Mouse (Mus musculus) megakaryocyte progenitor cell, adult 5-6 weeks (primary cell): Measurements from ENCODE around the gene Vmn1r63. TPM values are rescaled to one million over a fixed set of nuclear protein-coding genes. Genes with fewer than 3 reads are reported as not detected.
"Not testable (repeated sequence)": the region's sequence is repeated elsewhere in the genome, so short reads cannot be mapped to it uniquely, and the experiment has no call there.

ENCODE experiments used
- ATAC-seq: replicated peaks from 2 replicates; pipeline ENCODE4 v1.8.0; 2016; ENCODE audit warnings: mild to moderate bottlenecking, moderate TSS enrichment, inconsistent platforms; ENCODE audit not compliant: poor library complexity
- total RNA-seq, 2 experiments: library from RNA; stranded (forward) in 1 of 2; stranded (reverse) in 1 of 2; fragments of 157-497, 149-512 nt in 1 of 2; fragments of 200-1000 nt in 1 of 2; gene quantifications; 2 replicates each; pipeline versions ENCODE4 v1.2.3 to v1.2.4; 2015 to 2017

Vmn1r63 gene
- not detected in 2 replicates for total RNA-seq (2015)
- not detected in 2 replicates for total RNA-seq (2017)

DNA sequence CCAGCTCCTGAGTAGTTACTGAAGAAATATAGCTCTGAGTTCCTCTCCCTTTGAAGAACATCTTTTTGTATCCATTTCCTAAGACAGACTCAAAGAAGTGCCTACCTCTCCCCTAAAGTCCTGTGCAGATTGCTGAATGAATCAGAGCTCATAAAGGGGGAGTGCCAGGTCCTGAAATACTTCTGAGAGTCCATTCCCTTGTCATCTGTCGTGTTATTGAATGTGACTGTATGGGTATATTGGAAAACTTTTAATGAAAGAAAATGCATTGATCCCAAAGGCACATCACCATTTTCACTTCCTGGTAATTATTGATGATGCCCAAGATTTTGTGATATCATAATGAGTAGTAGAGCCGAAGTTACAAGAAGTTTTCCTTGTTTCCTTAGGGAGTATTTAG is at the start of gene Vmn1r63:
TSS of gene Vmn1r63 (minus strand) at position 101 of the 400 bp plus-strand sequence.
- ATAC-seq = not testable (repeated sequence)

Other genes starting within 250 kb of the Vmn1r63 start
- gene Vmn1r61, start 192.2 kb downstream of the Vmn1r63 start, total RNA-seq (2015) = not detected in 2 replicates
- not detected in 2 replicates for gene Vmn1r61, start 192.2 kb downstream of the Vmn1r63 start, total RNA-seq (2017)
- gene Vmn1r62, start 131.8 kb downstream of the Vmn1r63 start, total RNA-seq (2015) = not detected in 2 replicates
- gene Vmn1r62, start 131.8 kb downstream of the Vmn1r63 start, total RNA-seq (2017) = not detected in 2 replicates
- not detected in 2 replicates for gene Vmn1r64, start 79.1 kb upstream of the Vmn1r63 start, total RNA-seq (2015)
- not detected in 2 replicates for gene Vmn1r64, start 79.1 kb upstream of the Vmn1r63 start, total RNA-seq (2017)
- not detected in 2 replicates for gene Vmn1r65, start 205.6 kb upstream of the Vmn1r63 start, total RNA-seq (2015)
- not detected in 2 replicates for gene Vmn1r65, start 205.6 kb upstream of the Vmn1r63 start, total RNA-seq (2017)
- not detected in 2 replicates for gene Nlrp4c, start 239.7 kb upstream of the Vmn1r63 start, total RNA-seq (2015)
- not detected in 2 replicates for gene Nlrp4c, start 239.7 kb upstream of the Vmn1r63 start, total RNA-seq (2017)